Mouse (Mus musculus): ENCODE measurements at regions not wholly inside any gene's neighbourhood (a gene's known extent, or its start where the extent isn't known, plus 50 kb on each side); places are given as distances from the start of the nearest gene placed in this dataset.
A peak's percentile ranks its signal among the peaks of the same experiment; 100 is the strongest.

DNA sequence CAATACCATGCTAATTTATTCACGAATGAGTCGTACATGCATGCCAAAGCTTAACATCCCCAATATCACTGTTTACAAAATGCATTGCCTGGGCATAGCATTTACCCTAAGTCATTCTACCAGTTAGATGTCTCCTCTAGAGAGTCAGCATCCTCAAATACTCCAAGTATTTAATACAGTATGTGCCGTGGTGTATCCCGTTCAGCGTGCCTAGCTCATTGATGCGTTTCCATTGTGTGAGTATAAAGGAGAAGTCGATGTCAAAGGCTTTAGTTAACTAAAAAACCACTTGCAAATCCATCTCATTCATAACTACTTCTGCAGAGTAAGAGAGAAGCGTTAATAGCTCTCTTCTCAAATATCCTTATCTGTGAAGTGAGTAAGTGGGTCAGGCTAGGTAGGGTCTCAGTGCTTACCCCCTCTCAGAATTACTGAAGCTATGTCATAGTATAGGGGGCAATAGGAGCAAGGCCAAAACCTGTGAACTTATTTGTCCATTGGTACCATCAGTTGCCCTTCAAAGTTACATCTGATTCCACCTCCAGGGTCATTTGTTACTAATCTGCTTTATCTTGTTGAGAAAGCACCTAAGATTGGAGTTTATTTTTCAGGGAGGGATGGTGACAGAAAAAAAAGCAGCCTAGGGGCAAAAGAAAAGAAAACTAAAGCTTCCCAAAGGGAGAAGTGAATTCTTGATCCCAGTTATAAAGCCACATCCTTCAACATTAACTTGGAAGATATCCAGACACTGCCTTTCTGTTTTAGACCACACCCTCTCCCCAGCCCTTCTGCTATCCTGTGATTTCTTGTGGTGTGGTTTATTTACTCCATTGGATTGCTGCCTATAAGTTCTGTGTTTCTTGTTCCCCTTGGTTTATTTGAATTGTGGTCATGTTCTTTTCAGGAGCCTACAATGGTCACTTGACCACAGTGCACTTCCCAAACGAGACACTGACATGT is 427.2 kb upstream of the Ubash3b start:
- peaks cover 14% of the 10 kb centered on the region; the same call in 1 of the 2 replicates for H3K4me1 ChIP-seq (ENCODE audit: insufficient read depth, low read length)
- peaks cover 13% of the 10 kb centered on the region; the same call in 1 of the 2 replicates for H3K36me3 ChIP-seq (ENCODE audit: insufficient read depth, low read length)
- no peaks in the 10 kb centered on the region for H3K27me3 ChIP-seq (ENCODE audit: insufficient read depth, low read length)
- WGBS = 85% methylated on average over 9 of the region's 9 CpGs
- H3K27ac ChIP-seq (ENCODE audit: low read length) = no peak overlapping the region
- no peak overlapping the region for H3K4me2 ChIP-seq (replicated peaks; ENCODE audit: low read depth, low read length)
- no peak for ATAC-seq (ENCODE audit: low FRiP score, low TSS enrichment)
- no peaks in the 10 kb centered on the region for H3K9me3 ChIP-seq (ENCODE audit: low read length)
- H3K4me3 ChIP-seq (ENCODE audit: low read length) = no peak overlapping the region
- H3K9ac ChIP-seq (replicated peaks; ENCODE audit: low read length) = no peak overlapping the region

DNA sequence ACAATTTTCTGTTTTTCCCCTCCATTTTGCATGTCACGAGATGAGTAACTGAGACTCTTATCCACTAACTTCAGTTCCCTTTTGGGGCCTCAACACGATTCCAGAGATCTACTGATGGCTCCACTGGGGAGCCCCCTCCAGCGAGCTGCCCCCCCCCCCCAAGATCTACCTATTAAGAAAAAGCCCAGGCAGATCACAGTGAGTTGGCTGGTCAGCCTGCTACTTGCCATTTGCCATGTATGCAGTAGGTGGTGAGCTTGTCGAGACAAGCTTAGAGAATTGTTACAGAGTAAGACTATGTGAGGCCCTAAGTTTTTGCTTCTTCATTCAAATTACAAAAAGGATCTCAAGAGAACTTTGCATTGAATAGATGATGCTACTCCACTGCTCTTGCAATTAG is 426.3 kb upstream of the Ubash3b start:
- H3K36me3 ChIP-seq (ENCODE audit: insufficient read depth, low read length) = peaks cover 13% of the 10 kb centered on the region; the same call in 1 of the 2 replicates
- H3K9me3 ChIP-seq (ENCODE audit: low read length) = no peaks in the 10 kb centered on the region
- no peak overlapping the region for H3K9ac ChIP-seq (replicated peaks; ENCODE audit: low read length)
- WGBS = 65% methylated on average over 4 of the region's 4 CpGs
- no peaks in the 10 kb centered on the region for H3K27me3 ChIP-seq (ENCODE audit: insufficient read depth, low read length)
- peaks cover 14% of the 10 kb centered on the region; the same call in 1 of the 2 replicates for H3K4me1 ChIP-seq (ENCODE audit: insufficient read depth, low read length)
- H3K4me2 ChIP-seq (replicated peaks; ENCODE audit: low read depth, low read length) = no peak overlapping the region
- ATAC-seq (ENCODE audit: low FRiP score, low TSS enrichment) = no peak
- H3K4me3 ChIP-seq (ENCODE audit: low read length) = no peak overlapping the region
- H3K27ac ChIP-seq (ENCODE audit: low read length) = no peak overlapping the region

DNA sequence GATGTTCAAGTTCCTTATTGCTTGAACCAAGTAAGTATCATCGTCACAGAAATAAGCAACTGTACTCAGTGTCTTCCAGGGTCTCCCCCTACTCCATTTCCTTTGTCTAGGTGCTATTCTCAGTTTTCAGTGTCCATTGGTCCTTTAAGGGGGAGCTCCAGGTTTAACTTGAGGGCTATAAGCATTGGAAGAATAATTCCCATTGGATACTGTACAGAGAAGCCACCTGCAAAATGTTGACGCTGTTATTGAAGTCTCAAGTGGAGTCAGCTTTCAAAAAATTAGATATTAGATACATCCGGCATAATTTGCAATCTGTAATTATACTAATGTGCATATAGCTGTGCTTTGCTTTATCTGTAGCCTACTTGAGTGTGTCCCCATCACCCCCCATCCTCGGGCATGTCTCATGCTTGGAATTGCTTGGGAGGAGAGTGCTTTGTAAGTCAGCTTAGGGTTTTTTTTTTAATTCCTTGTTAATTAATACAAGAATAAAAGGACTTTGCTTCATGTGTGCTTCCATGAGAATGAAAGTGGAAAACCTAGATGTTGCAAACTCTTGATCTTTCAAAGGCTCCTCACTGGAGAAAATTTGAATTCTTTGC is 425.6 kb upstream of the Ubash3b start:
- Histone ChIP-seq H3K4me2 (replicated peaks; ENCODE audit: low read depth, low read length) (peak overlapping the region; percentile 36; the same call in 1 of the 2 replicates), H3K4me3 (ENCODE audit: low read length) (no peak overlapping the region), H3K9ac (replicated peaks; ENCODE audit: low read length) (no peak overlapping the region), H3K36me3 (ENCODE audit: insufficient read depth, low read length) (peaks cover 13% of the 10 kb centered on the region; the same call in 1 of the 2 replicates), H3K27ac (ENCODE audit: low read length) (no peak overlapping the region), H3K4me1 (ENCODE audit: insufficient read depth, low read length) (peaks cover 14% of the 10 kb centered on the region; the same call in 1 of the 2 replicates), H3K9me3 (ENCODE audit: low read length) (no peaks in the 10 kb centered on the region), H3K27me3 (ENCODE audit: insufficient read depth, low read length) (no peaks in the 10 kb centered on the region)
- WGBS = 85% methylated on average over 4 of the region's 4 CpGs
- ATAC-seq (ENCODE audit: low FRiP score, low TSS enrichment) = no peak

DNA sequence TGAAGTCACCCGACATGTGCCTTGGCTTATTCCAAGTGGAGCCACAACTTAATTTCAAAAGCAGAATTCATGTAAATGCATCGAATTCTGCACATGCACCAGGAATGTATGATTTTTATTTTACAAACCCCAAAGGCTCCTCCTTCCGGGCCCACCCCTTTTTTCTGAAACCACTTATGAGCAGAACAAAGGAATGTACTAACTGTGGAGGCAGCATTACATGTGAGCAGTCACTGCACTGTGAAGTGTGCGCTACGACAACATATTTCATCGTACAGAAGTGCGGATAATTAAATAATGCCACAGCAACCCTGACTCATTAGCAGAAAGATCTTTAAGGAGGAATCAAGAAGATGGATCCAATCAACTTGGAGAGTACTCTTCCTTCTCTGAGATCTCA is 424.8 kb upstream of the Ubash3b start:
- Histone ChIP-seq H3K36me3 (ENCODE audit: insufficient read depth, low read length) (peaks cover 12% of the 10 kb centered on the region; the same call in 1 of the 2 replicates), H3K27me3 (ENCODE audit: insufficient read depth, low read length) (no peaks in the 10 kb centered on the region), H3K27ac (ENCODE audit: low read length) (no peak overlapping the region), H3K9me3 (ENCODE audit: low read length) (no peaks in the 10 kb centered on the region), H3K4me2 (replicated peaks; ENCODE audit: low read depth, low read length) (peak overlapping the region; percentile 36), H3K4me3 (ENCODE audit: low read length) (no peak overlapping the region), H3K4me1 (ENCODE audit: insufficient read depth, low read length) (peaks cover 14% of the 10 kb centered on the region; the same call in 1 of the 2 replicates), H3K9ac (replicated peaks; ENCODE audit: low read length) (0 out of 2 replicates have a peak overlapping the region, but pooled peaks have one; percentile 5)
- no peak for ATAC-seq (ENCODE audit: low FRiP score, low TSS enrichment)
- 77% methylated on average over 7 of the region's 7 CpGs for WGBS

DNA sequence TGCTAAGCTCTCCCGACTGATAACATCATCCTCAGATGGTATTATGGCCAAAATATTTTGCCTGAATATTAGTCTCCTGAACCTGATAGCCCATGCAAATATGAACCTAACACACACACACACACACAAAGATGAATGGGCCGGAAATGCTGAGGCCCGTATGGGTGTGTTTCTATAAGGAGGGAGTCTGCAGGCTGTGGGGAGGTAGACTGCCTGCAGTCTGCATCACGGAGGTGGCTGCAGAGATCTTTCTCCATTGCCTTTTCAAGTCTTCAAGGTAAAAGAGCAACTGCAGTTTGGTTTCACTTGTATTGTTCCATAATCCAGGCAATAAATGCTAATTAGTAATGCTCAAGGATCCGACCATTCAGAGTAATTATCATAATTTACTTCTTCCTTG is 424.3 kb upstream of the Ubash3b start:
- H3K4me3 ChIP-seq (ENCODE audit: low read length) = no peak overlapping the region
- H3K27ac ChIP-seq (ENCODE audit: low read length) = no peak overlapping the region
- 0 out of 2 replicates have a peak overlapping the region, but pooled peaks have one; percentile 7 for H3K9ac ChIP-seq (replicated peaks; ENCODE audit: low read length)

DNA sequence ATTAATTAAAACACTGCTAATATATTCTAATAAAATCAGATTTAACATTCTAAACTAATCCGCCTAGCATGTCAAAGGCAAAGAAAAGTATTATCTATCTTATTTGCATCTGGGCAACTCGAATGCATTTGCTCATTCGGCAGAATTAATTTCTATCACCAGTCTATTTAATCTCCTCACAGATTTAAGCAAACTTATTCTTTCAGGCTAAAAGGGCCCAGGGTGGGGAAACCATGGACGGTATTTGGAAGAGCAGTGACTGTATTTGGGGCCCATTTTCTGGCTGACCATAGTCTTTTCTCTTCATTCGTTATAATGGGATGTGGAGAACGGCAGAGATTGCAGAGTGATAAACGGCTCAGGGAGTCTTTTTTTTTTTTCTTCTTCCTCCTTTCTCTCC is 423.5 kb upstream of the Ubash3b start:
- no peak for ATAC-seq (ENCODE audit: low FRiP score, low TSS enrichment)
- 0 out of 2 replicates have a peak overlapping the region, but pooled peaks have one; percentile 44 for H3K9ac ChIP-seq (replicated peaks; ENCODE audit: low read length)
- H3K27ac ChIP-seq (ENCODE audit: low read length) = no peak overlapping the region
- peak overlapping the region; percentile 43 for H3K4me2 ChIP-seq (replicated peaks; ENCODE audit: low read depth, low read length)
- H3K27me3 ChIP-seq (ENCODE audit: insufficient read depth, low read length) = no peaks in the 10 kb centered on the region
- WGBS = 52% methylated on average over 7 of the region's 7 CpGs
- peaks cover 14% of the 10 kb centered on the region; the same call in 1 of the 2 replicates for H3K4me1 ChIP-seq (ENCODE audit: insufficient read depth, low read length)
- H3K4me3 ChIP-seq (ENCODE audit: low read length) = peak overlapping the region; percentile 30
- H3K36me3 ChIP-seq (ENCODE audit: insufficient read depth, low read length) = no peaks in the 10 kb centered on the region
- no peaks in the 10 kb centered on the region for H3K9me3 ChIP-seq (ENCODE audit: low read length)

More for the DNA sequence above, 424.3 kb upstream of the Ubash3b start:
- Histone ChIP-seq H3K4me1 (ENCODE audit: insufficient read depth, low read length) (peaks cover 14% of the 10 kb centered on the region; the same call in 1 of the 2 replicates), H3K27me3 (ENCODE audit: insufficient read depth, low read length) (no peaks in the 10 kb centered on the region), H3K9me3 (ENCODE audit: low read length) (no peaks in the 10 kb centered on the region), H3K36me3 (ENCODE audit: insufficient read depth, low read length) (peaks cover 7% of the 10 kb centered on the region; the same call in 1 of the 2 replicates), H3K4me2 (replicated peaks; ENCODE audit: low read depth, low read length) (peak overlapping the region; percentile 36)
- WGBS = 44% methylated on average over 5 of the region's 5 CpGs
- no peak for ATAC-seq (ENCODE audit: low FRiP score, low TSS enrichment)

DNA sequence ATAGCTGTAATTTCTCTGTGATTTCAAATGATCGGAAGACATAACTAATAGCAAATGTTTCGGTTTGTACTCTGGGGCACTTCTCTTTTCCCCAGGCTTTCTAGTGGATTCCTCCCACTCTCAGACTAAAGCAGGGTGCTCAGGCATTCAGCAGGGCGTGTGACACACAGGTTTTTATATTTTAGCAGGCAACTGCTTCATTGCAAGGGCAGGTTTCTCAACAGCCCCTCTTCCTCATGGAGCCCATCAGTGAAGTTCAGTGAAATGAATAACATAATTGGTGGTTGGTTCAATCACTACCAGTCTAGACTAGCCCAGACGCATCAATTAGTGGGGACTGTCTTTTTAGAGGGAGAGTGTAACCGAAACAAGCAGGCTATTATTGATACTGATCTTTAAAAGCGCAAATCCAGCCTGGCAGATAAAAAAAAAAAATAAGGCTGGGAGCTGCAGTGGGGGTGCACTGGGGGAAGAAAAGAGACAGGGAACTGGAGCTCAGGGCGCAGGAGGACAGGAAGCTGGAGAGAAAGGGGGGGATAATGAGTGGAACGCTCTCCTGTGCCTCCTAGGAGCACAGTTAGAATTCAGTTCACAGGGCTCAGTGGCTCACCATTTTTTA is 422.3 kb upstream of the Ubash3b start:
- H3K27me3 ChIP-seq (ENCODE audit: insufficient read depth, low read length) = no peaks in the 10 kb centered on the region
- H3K4me2 ChIP-seq (replicated peaks; ENCODE audit: low read depth, low read length) = peak overlapping the region; percentile 39
- peak overlapping the region; percentile 53 for H3K9ac ChIP-seq (replicated peaks; ENCODE audit: low read length)
- peak overlapping the region; percentile 42 for H3K4me3 ChIP-seq (ENCODE audit: low read length)
- no peaks in the 10 kb centered on the region for H3K36me3 ChIP-seq (ENCODE audit: insufficient read depth, low read length)
- H3K4me1 ChIP-seq (ENCODE audit: insufficient read depth, low read length) = peaks cover 17% of the 10 kb centered on the region
- 28% methylated on average over 8 of the region's 8 CpGs for WGBS
- no peak for ATAC-seq (ENCODE audit: low FRiP score, low TSS enrichment)
- H3K9me3 ChIP-seq (ENCODE audit: low read length) = no peaks in the 10 kb centered on the region
- H3K27ac ChIP-seq (ENCODE audit: low read length) = peak overlapping the region; percentile 43

DNA sequence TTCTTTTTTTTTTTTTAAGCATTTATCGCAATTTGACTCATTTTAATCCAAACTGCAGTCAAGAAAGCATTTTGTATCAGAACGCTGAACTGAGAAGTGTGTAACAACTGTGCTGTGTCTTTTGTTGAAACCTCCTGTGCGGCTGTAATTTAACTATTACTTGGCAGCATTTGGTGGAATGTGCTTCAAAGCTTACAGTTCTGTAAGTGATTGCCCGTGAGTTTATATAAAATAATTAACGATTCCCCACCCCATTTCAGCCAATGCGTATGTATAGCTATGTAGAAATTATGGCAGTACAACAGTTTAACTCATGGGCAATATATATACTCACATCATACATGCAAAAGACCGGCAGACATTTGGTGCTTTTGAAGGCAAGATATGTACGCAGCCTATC is 421.8 kb upstream of the Ubash3b start:
- no peaks in the 10 kb centered on the region for H3K9me3 ChIP-seq (ENCODE audit: low read length)
- peak overlapping the region; percentile 43 for H3K27ac ChIP-seq (ENCODE audit: low read length)
- peak overlapping the region; percentile 39 for H3K4me2 ChIP-seq (replicated peaks; ENCODE audit: low read depth, low read length)
- H3K9ac ChIP-seq (replicated peaks; ENCODE audit: low read length) = peak overlapping the region; percentile 53
- WGBS = 44% methylated on average over 8 of the region's 8 CpGs
- peak overlapping the region; percentile 42 for H3K4me3 ChIP-seq (ENCODE audit: low read length)
- no peaks in the 10 kb centered on the region for H3K27me3 ChIP-seq (ENCODE audit: insufficient read depth, low read length)
- no peak for ATAC-seq (ENCODE audit: low FRiP score, low TSS enrichment)
- peaks cover 12% of the 10 kb centered on the region for H3K4me1 ChIP-seq (ENCODE audit: insufficient read depth, low read length)
- no peaks in the 10 kb centered on the region for H3K36me3 ChIP-seq (ENCODE audit: insufficient read depth, low read length)

DNA sequence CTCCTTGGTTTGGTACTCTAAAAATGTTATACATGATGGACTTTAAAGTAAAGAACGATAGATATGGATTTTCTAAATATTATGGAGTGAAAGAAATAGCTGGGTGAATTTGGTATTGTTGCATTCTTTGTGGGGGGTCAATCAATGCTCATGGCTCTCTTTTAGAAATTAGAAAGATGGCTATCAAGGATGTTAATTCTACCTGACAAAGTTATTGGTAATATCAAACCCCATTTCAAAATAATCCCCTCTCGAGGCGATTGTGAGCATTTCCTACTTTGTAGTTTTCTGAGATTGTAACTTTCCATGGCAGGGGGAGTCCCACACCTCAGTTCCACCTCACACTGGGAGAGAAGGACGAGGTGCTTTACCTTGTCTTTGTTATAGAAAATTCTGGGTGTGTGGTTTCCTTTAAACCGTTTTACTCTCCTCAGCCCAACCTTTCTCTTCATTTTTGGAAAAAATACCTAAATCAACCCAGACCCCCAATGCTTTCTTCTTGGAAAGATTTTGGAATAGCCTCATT is 421.3 kb upstream of the Ubash3b start:
- Histone ChIP-seq H3K4me1 (ENCODE audit: insufficient read depth, low read length) (peaks cover 12% of the 10 kb centered on the region), H3K4me2 (replicated peaks; ENCODE audit: low read depth, low read length) (peak overlapping the region; percentile 39), H3K27me3 (ENCODE audit: insufficient read depth, low read length) (no peaks in the 10 kb centered on the region), H3K4me3 (ENCODE audit: low read length) (peak overlapping the region; percentile 42), H3K27ac (ENCODE audit: low read length) (peak overlapping the region; percentile 43), H3K9ac (replicated peaks; ENCODE audit: low read length) (peak overlapping the region; percentile 53), H3K9me3 (ENCODE audit: low read length) (no peaks in the 10 kb centered on the region), H3K36me3 (ENCODE audit: insufficient read depth, low read length) (no peaks in the 10 kb centered on the region)
- WGBS = 46% methylated on average over 5 of the region's 5 CpGs
- ATAC-seq (ENCODE audit: low FRiP score, low TSS enrichment) = no peak

Measured in kidney, embryonic 16.5 days (tissue).